Mouse (Mus musculus): ENCODE measurements at regions not wholly inside any gene's neighbourhood (a gene's known extent, or its start where the extent isn't known, plus 50 kb on each side); places are given as distances from the start of the nearest gene placed in this dataset.
"Not testable (repeated sequence)": the region's sequence is repeated elsewhere in the genome, so short reads cannot be mapped to it uniquely, and the experiment has no call there.

DNA sequence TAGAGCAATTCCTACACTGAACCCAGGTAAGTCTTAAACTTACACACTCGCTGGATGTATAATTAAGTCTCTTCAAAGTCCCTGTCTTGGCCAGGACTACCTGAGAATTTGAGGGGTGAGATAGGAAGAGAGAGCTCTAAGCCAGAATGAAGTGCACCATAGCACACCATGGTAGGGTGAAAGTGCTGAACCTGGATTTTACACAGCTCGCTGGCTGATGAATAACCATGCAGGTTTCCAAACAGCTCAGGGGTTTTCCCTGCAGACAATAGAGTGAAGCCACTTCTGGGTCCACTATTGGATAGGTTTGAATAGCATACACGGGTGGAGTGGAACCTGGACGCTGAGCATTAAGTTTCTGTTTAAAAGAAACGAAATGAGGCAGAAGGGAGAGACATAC lies 180.7 kb upstream of the Plxna2 start:
- in situ Hi-C loops (cut with MboI, MseI) = no loop called here

DNA sequence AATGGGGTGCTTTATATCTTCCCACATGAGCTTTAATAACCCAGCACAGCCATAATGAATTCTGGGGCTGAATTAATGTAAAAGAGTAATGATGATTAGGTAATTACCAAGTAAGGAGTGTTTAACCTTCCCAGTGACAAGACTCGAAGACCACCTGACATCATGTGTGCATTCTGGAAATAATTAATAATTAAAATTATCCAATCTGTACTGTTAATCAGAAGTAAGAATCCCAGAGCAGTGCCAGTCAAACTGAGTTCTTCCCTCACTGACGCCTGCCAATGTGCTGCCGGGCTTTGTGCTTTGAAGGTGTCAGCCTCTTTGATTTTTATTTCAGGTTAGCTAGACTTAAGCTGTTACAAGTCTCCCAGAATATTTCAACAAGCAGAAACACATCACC lies 183.0 kb upstream of the Plxna2 start:
- in situ Hi-C loops (cut with MboI, MseI) = no loop called here

GRCm38 (mm10) chr1:194428586-194428985 lies 189.4 kb upstream of the Plxna2 start:
- in situ Hi-C loops (cut with MboI, MseI) = no loop called here

- in situ Hi-C loops (cut with MboI, MseI) = no loop called here
These were observed 191.7 kb upstream of the Plxna2 start for GRCm38 (mm10) chr1:194426293-194426692.

DNA sequence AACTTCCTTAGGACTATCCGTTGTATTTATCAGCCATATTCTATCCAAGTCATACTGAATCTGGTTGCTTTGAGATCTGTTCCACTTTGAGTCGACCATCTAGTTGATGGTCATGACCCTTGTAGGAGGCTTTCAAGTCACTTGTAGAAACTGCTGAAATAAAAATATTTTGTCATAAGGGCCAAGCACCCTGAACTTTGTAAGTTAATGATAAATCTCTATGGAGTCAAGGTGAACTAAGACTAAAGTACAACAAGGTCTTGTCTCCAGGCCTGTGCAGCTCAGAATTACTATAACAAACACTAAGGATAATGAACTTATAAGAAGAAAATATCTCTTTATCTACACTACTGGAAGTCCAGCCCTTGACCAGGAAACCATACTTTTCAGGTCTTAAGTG lies 193.8 kb upstream of the Plxna2 start:
- in situ Hi-C loops (cut with MboI, MseI) = no loop called here

- in situ Hi-C loops (cut with MboI, MseI) = no loop called here
These were observed 205.8 kb upstream of the Plxna2 start for GRCm38 (mm10) chr1:194412193-194412592.

DNA sequence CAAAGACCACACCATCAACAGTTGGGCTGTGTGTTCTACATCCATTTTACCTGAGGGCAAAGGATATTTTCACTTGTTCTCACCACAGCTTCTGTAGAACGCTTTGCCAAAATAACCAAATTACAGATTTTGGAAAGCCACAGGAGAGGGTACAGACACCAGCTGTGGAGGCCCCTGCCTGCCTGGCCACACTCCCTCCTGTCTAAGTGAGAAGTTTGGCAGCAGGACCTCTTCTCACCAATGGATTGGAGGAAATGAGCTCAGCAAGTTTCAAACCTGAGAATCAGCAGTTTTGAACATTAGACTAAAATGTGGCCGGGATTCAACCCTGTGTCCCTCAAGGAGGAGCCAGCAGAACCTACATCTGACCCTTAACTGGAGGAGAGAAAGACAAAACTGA lies 206.2 kb upstream of the Plxna2 start:
- in situ Hi-C loops (cut with MboI, MseI) = no loop called here

- in situ Hi-C loops (cut with MboI, MseI) = no loop called here
These were observed 218.7 kb upstream of the Plxna2 start for GRCm38 (mm10) chr1:194399281-194399680.

- in situ Hi-C loops (cut with MboI, MseI) = no loop called here
These were observed 221.1 kb upstream of the Plxna2 start for GRCm38 (mm10) chr1:194396754-194397460.

DNA sequence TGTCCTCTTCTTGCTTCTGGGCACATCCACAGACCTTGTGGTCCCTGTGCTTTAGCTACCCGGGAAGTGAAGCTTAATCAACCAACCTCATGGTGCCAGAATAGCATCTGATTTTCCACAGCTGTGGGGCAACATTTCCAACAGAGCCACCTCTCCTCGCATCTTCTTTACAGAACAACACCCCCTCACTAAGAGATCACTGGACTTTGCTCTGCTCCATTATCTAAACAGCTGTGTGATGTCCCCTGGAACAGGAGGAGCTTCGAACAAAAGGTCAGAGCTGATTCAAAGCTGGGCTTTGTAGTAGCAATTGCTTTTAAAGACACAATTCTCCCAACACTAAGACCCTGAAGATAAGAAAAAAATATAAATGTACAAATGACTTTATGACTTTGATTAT lies 224.3 kb upstream of the Plxna2 start:
- in situ Hi-C loops (cut with MboI, MseI) = no loop called here

- in situ Hi-C loops (cut with MboI, MseI) = no loop called here
These were observed 227.8 kb upstream of the Plxna2 start for GRCm38 (mm10) chr1:194390202-194390601.

- in situ Hi-C loops (cut with MboI, MseI) = no loop called here
These were observed 239.9 kb upstream of the Plxna2 start for GRCm38 (mm10) chr1:194378135-194378534.

DNA sequence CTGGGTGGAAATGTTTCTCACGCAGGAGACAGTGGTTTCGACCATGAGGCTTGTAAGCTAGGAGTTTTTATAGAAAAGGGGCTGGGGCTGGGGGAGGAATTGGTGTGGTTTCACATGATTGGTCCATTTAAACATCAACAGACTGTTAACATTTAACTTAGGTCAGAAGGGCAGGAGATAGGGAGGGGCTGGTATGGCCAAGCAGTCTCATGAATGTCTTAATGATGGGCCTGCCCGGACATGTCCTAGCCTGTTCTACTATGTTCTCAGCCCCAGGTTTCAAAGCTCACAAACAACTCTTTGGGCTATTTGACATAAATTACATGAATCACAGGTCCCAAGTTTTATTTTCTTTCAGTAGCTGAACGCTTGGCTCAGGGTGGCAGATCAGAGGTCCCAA lies 244.5 kb upstream of the Plxna2 start:
- in situ Hi-C loops (cut with MboI, MseI) = not testable (repeated sequence)

- in situ Hi-C loops (cut with MboI, MseI) = no loop called here
These were observed 254.1 kb upstream of the Plxna2 start for GRCm38 (mm10) chr1:194363917-194364316.

DNA sequence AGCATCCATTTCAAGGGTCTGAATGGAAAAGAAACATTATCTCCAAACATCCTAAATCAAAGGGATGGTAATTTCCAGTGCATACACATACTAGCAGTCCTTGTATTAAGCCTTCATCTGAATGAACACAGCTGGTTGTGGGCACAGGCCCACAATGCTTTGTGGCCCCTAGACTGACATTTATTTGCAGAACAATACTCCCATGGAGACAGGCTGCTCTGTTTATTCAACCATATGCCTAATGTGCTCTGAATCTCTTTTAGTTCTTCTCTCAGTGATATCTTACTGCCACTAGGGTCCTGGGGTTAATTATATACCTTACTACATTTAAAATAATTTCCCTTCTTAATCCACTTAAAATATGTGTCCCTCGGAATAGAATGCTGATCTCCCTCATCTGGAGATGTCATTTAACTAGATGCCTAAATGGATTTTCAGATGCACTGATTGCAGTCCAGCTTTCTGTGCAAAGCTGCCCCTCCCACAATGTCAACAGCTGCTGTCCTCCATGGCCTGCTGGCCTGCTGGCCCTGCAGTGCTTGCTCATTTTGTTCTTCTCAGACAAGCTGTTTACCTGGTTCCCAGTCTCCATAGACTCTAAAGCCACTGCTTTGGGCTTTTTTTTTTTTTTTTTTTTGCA lies 254.8 kb upstream of the Plxna2 start:
- in situ Hi-C loops (cut with MboI, MseI) = no loop called here

DNA sequence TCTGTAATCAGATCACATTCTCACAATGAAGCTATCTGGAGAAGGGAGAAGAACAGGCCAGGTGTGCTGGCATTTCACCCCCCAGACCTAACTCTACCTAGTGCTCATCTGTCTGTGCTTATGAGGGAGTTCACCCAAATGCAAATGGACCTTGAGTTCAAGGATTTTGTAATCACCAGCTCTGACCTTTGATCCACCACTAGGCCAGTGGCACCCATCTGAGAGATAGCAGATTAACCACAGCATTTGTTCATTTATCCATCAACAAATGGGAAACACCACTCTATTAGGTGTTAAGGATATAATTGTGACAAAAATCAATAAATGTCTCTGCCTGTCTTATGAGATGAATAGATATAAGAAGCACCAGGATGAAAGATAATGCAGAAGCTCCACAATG lies 255.7 kb upstream of the Plxna2 start:
- in situ Hi-C loops (cut with MboI, MseI) = no loop called here

- in situ Hi-C loops (cut with MboI, MseI) = no loop called here
These were observed 256.7 kb upstream of the Plxna2 start for GRCm38 (mm10) chr1:194361316-194361715.

GRCm38 (mm10) chr1:194354332-194355120 lies 263.5 kb upstream of the Plxna2 start:
- in situ Hi-C loops (cut with MboI, MseI) = no loop called here

DNA sequence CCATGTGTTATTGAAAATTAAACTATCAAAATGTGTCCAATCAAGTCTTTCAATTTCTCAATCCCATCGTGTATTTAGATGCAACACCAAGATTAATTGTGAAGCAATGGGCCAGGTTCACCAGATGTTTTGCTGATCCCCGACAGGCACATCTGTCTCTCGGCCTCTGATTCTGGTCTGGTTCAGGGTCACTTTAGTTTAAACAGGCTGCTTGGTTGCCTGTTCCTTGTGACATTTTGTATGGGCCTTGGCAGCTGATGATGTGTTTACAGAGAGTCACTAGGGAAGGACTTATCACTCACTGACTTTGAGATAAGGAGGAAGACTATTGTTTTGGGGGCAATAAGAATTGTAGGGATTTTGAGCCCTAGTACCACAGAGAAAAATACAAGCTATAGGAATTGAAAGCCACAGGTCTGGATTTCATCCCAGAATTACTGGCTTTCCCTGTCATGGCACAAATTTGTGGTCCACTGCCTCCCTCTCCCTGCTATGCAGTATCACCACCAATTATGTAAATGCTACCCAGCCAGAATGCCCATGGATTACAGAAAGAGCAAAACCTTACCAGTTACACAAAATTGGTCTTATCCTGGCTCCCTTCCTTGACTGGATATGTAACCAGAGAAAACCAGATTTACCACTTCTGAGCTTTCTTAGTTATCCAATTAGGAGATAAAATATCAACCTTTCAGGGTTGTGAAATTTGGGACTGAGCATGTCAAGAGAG lies 272.5 kb upstream of the Plxna2 start:
- in situ Hi-C loops (cut with MboI, MseI) = no loop called here

DNA sequence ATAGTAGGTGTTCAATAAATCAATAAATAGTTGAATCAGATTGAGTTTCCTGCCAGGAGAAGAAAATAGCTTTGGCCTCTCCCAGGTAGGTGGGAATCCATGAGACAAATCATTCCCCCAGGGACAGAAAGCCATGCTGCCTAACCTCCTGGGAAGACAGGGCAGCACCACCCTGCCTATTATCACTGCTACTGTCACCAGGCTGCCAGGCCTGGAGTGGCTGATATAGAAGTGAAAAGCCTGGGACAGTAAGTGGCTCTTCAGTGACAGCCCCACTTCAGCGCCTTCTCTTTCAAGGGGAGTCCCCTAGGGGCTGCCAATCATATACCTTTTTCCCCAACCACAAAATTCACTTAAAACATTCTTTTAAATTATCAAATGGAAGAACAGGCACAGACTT lies 275.4 kb upstream of the Plxna2 start:
- in situ Hi-C loops (cut with MboI, MseI) = no loop called here

DNA sequence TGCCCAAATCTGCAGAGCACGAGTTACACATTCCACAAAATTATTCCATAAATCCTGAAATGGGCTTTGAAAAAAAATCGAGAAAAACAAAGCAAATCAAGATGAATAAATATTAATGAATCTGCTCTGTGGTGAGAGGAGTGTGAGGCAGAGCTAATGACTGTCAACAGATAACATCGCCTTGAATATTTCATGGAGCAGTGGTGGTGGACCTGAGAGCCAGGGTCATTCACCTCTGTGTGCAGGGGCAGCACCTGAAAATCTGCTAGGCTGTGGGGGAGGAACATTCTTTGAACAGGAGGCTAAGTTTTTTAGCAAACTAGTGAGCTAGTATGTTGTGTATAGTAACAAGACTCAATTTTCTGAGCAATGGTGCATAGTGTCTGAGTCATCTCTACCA lies 276.3 kb upstream of the Plxna2 start:
- in situ Hi-C loops (cut with MboI, MseI) = no loop called here

Data from T-helper 17 cell (primary cell).